Mouse (Mus musculus) lung, postnatal 0 days (tissue): ENCODE measurements around the gene M1ap.

Experiments
- CTCF ChIP-seq: IDR thresholded peaks from 2 replicates; pipeline ENCODE4 v1.5.1; 2016; ENCODE audit warnings: antibody characterized with exemption, mild to moderate bottlenecking
- EP300 ChIP-seq: IDR thresholded peaks from 2 replicates; pipeline ENCODE4 v1.6.1; 2016; ENCODE audit warnings: antibody characterized with exemption, mild to moderate bottlenecking, control low read depth

DNA sequence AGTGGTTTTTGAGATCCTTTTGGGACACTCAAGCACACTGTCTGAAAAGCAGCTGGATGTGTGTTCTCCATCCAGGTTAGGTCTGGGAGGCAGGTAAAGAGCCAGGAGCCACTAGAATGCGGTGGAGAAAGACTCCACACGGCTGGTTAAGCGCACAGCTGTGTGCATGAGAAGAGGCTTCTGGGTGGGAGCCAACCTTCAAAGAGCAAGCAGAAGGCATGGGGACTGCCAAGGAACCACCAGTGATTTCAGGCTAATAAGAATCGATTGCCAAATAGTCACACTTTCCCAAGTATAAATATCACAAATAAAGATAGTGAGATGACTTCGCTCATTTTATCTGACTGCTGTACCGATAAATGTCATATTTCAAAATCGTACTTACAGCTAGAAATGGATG is 20.2 kb upstream of the M1ap start:
- TF ChIP-seq CTCF (no peak), EP300 (no peak)
